Mouse (Mus musculus) CH12.LX (cell line): ENCODE results near the gene Larp4b.

Experiments used
- CTCF ChIP-seq, 2 experiments: IDR thresholded peaks in 1 of 2; conservative IDR thresholded peaks in 1 of 2; 2 replicates each; pipeline ENCODE4 v1.5.1; 2011 to 2012; ENCODE audit warnings: low read depth in 2 of 2, low read length in 2 of 2, improper control_type of control experiment in 1 of 2, inconsistent platforms in 1 of 2, mild to moderate bottlenecking in 1 of 2, moderate library complexity in 1 of 2
- MEF2A ChIP-seq: IDR thresholded peaks from 2 replicates; pipeline ENCODE4 v1.6.1; 2014; ENCODE audit warnings: low read depth, mild to moderate bottlenecking, inconsistent platforms, low read length, improper control_type of control experiment, borderline replicate concordance
- POLR2A ChIP-seq: IDR thresholded peaks from 2 replicates; pipeline ENCODE4 v1.6.1; 2011; ENCODE audit warnings: low read depth, mild to moderate bottlenecking, improper control_type of control experiment, low read length

- TF ChIP-seq POLR2A (no peak), CTCF (conservative IDR thresholded peaks at IDR 0.05 in 1 of 2, IDR thresholded peaks at IDR 0.05 in 1 of 2; ENCODE audit: low read depth in 2 of 2, low read length in 2 of 2) (no peak), MEF2A (no peak)
These were observed 29.5 kb upstream of the Larp4b start for GRCm38 (mm10) chr13:9064196-9064595.
